Mouse (Mus musculus): Measurements from ENCODE around the gene Fam193a. TPM values are rescaled to one million over a fixed set of nuclear protein-coding genes. Genes with fewer than 3 reads are reported as not detected.

Gene Fam193a
- total RNA-seq, 1 experiment from 2014 or later = 40.7 TPM

- no peak for ATAC-seq (replicated peaks; ENCODE audit: insufficient number of reproducible peaks, low FRiP score, low TSS enrichment, poor library complexity, severe bottlenecking)
Measured at GRCm38 (mm10) chr5:34502821-34503220, 133.1 kb downstream of the Fam193a start.

DNA sequence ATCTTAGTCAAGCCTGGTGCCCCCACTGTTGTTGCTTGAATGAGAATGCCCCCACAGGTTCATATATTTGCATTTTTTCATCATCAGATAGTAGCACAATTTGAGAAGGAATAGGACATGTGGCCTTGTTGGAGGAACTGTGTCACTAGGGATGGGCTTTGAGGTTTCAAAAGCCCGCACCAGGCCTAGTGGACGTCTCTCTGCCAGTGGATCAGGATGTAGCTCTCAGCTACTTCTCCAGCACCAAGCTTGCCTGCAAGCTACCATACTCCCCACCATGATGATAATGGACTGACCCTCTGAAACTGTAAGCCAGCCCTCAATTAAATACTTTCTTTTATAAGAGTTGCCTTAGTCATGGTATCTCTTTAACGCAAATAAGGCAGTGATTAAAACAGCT, 142.8 kb downstream of the Fam193a start:
- ATAC-seq (replicated peaks; ENCODE audit: insufficient number of reproducible peaks, low FRiP score, low TSS enrichment, poor library complexity, severe bottlenecking) = no peak

GRCm38 (mm10) chr5:34513466-34514217, 143.9 kb downstream of the Fam193a start, which contains the start of gene Tnip2:
Gene Tnip2, minus strand, starts transcription at chr5:34513991.
- ATAC-seq (replicated peaks; ENCODE audit: insufficient number of reproducible peaks, low FRiP score, low TSS enrichment, poor library complexity, severe bottlenecking) = peak; percentile 91

- peak; percentile 45 for ATAC-seq (replicated peaks; ENCODE audit: insufficient number of reproducible peaks, low FRiP score, low TSS enrichment, poor library complexity, severe bottlenecking)
Measured at GRCm38 (mm10) chr5:34514218-34514566, 144.5 kb downstream of the Fam193a start.

DNA sequence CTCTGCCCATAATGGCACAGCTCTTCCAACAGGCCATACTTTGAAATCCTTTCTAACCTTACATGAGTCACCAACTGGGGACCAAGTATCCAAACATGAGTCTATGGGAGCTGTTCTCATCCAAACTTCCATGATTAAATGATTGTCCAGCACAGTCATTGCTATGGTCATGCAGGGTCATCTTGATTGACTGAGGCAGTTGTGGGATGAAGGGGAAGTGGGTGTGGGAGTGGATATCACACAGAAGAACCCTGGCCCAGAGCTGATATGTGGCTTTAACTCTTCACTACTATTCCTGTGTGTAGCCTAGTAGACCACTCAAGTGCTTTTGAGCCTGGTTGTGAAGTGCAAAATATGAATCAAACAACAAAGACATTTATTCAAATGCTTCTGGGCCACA, 145.4 kb downstream of the Fam193a start:
- ATAC-seq (replicated peaks; ENCODE audit: insufficient number of reproducible peaks, low FRiP score, low TSS enrichment, poor library complexity, severe bottlenecking) = no peak

DNA sequence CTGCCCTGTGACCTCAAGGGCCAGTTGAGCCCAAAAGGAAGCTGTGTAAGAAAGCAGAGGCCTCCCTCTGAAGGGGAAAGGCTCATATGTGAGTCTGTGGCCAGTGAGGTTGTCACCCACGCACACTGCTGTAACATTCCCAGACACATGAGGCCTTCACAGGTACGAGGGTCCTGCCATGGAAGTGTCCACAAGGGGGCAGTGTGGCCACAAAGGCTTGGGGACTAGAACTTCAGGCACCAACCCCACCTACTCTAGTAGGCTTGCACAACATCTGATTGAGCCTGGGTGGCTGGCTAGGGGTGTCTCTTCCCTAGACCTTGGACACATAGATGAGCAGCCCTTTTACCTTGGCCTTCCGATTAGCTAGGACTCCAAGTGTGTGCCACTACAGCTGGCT, 148.2 kb downstream of the Fam193a start:
- ATAC-seq (replicated peaks; ENCODE audit: insufficient number of reproducible peaks, low FRiP score, low TSS enrichment, poor library complexity, severe bottlenecking) = peak; percentile 32

DNA sequence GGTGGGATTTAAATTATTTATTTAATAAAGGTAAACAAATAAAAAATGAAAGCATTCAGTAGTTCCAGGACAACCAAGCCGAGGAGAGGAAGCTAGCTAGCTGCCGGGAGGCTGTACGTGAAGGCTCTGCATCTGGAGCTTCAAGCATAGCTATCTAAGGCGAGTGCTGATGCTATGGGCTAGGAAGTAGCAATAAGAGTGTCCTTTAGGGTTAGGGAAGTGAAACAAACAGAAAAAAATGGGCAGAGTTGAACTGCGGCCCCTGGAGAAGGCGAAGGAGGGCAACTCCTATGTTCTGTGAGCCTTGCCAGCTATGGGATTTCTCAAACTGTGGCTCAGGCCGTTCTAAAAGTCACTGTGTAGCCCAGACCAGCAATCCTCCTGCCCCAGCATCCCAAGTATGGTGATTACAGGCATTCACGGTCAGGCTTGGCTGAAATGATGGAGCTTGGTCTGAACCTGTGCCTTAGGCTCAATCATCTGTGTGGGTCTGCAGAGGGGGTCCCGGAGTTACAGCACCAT, 149.7 kb downstream of the Fam193a start:
- ATAC-seq (replicated peaks; ENCODE audit: insufficient number of reproducible peaks, low FRiP score, low TSS enrichment, poor library complexity, severe bottlenecking) = peak; percentile 63

DNA sequence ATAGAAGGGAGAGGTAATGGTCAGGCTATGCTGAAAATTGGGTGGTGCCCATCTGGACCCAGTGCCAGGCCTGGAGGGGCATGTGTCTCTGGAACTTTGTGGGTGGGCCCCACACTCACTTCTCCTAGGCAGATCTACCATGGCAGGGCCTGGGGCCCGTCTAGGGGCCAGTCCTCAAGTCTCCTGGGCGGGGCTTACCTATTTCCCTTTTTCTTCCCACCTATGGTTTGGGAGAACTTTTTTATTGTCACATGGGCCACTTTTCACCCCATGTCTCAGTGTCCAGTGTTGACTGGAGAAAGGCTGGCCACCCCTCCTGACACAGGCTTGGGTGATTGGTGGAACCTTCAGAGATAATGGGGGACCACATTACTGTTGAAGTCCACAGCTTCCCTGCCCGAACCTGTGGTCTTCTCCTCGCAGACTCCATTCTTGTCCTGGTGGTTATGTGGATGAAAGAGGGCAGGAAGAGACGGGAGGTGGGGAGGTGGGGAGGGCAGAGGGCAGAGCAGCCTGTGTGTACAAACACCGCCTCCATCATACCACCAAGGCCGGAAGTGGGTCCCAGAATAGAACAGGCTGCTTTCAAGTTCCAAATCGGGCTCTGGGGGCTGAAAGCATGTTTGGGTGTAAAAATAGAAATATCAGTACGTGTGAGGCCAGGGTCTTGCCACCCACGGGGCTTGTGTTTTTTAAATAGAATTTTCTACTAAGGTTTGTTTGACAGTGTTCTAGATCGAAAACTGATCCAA, 150.9 kb downstream of the Fam193a start:
- ATAC-seq (replicated peaks; ENCODE audit: insufficient number of reproducible peaks, low FRiP score, low TSS enrichment, poor library complexity, severe bottlenecking) = peak; percentile 37

GRCm38 (mm10) chr5:34521337-34521736, 151.6 kb downstream of the Fam193a start:
- no peak for ATAC-seq (replicated peaks; ENCODE audit: insufficient number of reproducible peaks, low FRiP score, low TSS enrichment, poor library complexity, severe bottlenecking)

- 0 out of 2 replicates have a peak, but pooled peaks have one; percentile 14 for ATAC-seq (replicated peaks; ENCODE audit: insufficient number of reproducible peaks, low FRiP score, low TSS enrichment, poor library complexity, severe bottlenecking)
Measured at GRCm38 (mm10) chr5:34523958-34524485, 154.3 kb downstream of the Fam193a start.

DNA sequence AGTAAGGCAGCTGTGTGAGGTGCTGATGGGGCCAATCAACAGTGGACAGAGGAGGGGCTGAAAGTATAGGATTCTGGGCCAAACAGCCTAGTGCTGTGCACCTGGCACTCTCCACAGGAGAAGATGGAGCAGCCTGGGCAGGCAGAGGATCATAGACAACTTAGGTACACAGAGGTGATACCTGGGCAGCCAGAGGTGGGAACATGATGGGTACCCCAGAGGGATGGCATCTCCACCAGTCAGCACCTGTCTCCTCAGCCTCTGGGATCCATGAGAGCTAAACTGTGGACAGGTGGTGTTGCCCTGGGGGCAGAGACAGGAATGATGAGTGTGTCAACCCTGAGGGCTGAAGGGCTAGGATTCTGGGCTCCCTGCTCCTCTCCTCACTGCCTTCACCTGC, 154.8 kb downstream of the Fam193a start:
- ATAC-seq (replicated peaks; ENCODE audit: insufficient number of reproducible peaks, low FRiP score, low TSS enrichment, poor library complexity, severe bottlenecking) = no peak

GRCm38 (mm10) chr5:34525663-34526476, 156.1 kb downstream of the Fam193a start, which contains the start of gene Sh3bp2:
Gene Sh3bp2, plus strand, starts transcription at chr5:34525838.
- ATAC-seq (replicated peaks; ENCODE audit: insufficient number of reproducible peaks, low FRiP score, low TSS enrichment, poor library complexity, severe bottlenecking) = peak; percentile 74

DNA sequence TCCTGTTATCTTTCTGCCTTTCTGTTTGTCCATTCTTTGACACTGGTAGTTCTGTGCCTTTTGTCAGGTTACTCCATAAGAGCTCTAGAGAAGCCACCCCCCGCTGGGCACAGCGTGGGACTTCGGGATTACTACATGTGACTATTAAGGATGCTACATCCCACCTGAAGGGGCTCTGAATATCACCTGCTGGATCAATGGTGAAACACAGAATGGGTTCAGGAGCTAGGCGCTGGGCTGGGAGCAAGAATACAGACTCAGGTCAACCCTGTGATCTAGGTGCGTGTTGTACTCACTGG, 156.7 kb downstream of the Fam193a start:
- no peak for ATAC-seq (replicated peaks; ENCODE audit: insufficient number of reproducible peaks, low FRiP score, low TSS enrichment, poor library complexity, severe bottlenecking)

GRCm38 (mm10) chr5:34527352-34527751, 157.6 kb downstream of the Fam193a start:
- ATAC-seq (replicated peaks; ENCODE audit: insufficient number of reproducible peaks, low FRiP score, low TSS enrichment, poor library complexity, severe bottlenecking) = no peak

DNA sequence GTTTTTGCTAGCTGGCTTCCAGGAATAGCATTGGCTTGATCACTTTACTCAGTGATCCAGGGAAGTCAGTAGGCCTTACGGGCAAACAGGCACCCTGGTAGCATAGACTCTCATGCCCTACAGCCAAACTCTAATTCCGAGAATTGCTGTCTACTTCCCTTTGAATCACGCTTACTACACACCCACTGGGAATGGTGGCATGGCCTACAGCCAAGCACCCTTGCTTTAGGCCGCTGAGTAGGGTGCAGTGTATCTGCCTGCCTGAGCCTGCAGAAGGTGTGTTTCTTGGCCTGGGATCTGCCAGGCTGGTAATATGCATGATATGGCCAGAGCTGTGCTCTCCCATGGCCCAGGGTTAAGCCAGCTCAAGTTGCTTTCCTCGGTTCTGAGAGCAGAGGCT, 159.0 kb downstream of the Fam193a start:
- no peak for ATAC-seq (replicated peaks; ENCODE audit: insufficient number of reproducible peaks, low FRiP score, low TSS enrichment, poor library complexity, severe bottlenecking)

DNA sequence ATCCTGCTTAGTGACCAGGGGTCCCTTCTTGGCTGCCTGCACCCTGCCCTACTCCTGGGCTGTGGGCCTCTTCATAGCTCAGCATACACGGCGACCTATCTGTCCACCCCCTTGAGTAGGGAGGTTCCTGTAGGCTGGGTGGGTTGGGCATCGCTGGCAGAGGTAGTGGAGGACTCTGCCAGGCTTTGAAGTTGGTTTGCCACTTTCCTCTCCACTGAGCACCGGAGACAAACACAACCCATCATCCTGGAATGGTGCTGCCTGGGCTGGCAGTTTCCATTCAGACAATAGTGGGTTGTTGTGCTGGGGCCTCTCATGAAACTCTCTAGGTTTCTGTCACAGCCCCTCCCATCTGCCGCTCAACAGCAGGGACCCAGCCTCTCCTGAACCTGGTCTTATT, 160.4 kb downstream of the Fam193a start:
- no peak for ATAC-seq (replicated peaks; ENCODE audit: insufficient number of reproducible peaks, low FRiP score, low TSS enrichment, poor library complexity, severe bottlenecking)

DNA sequence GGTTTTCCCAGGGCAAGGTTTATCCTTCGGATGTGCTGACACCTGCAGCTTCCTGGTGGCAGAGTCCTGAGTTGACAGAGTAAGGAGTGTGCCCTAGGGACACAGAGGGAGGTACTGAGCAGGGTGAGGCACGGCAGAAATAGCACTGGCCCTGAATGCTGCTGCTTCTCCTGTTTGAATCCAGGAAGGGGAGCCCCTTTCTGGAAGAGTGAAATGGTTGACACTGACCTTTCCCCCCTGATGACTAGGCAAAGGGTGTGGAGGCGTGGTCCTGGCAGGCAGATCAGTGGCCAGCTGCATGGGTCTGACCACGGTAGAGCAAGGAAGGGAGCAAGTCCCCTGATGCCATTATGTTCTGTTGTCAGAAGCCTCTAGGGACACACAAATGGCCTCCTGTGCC, 161.0 kb downstream of the Fam193a start:
- ATAC-seq (replicated peaks; ENCODE audit: insufficient number of reproducible peaks, low FRiP score, low TSS enrichment, poor library complexity, severe bottlenecking) = no peak

GRCm38 (mm10) chr5:34533066-34533465, 163.3 kb downstream of the Fam193a start:
- ATAC-seq (replicated peaks; ENCODE audit: insufficient number of reproducible peaks, low FRiP score, low TSS enrichment, poor library complexity, severe bottlenecking) = no peak

- ATAC-seq (replicated peaks; ENCODE audit: insufficient number of reproducible peaks, low FRiP score, low TSS enrichment, poor library complexity, severe bottlenecking) = peak; percentile 67
Measured at GRCm38 (mm10) chr5:34533820-34534219, 164.1 kb downstream of the Fam193a start.

All from monocyte, adult 5-6 weeks (primary cell).